Mouse (Mus musculus) hindbrain, embryonic 16.5 days (tissue): ENCODE results near the gene Schip1. TPM values are rescaled to one million over a fixed set of nuclear protein-coding genes. Genes with fewer than 3 reads are reported as not detected.

Experiments used
- ATAC-seq: fragments of 200-750 bp; cut with Nextera tagmentation; 2 replicates; pipeline ENCODE4 v1.8.0; 2017; ENCODE audit warnings: moderate TSS enrichment, moderate library complexity
- H3K27ac ChIP-seq: fragments of 300-500 bp; sonication (generic); 2 replicates; pipeline ENCODE4 v1.5.1; 2014; ENCODE audit warnings: low read depth, mild to moderate bottlenecking, control low read depth, low read length, moderate library complexity
- H3K27me3 ChIP-seq: fragments of 300-500 bp; sonication (generic); replicated peaks from 2 replicates; pipeline ENCODE4 v1.6.1; 2014; ENCODE audit warnings: low read length; ENCODE audit not compliant: control insufficient read depth, insufficient read depth
- H3K36me3 ChIP-seq: fragments of 300-500 bp; sonication (generic); 2 replicates; pipeline ENCODE4 v1.6.1; 2014; ENCODE audit warnings: mild to moderate bottlenecking, low read length, moderate library complexity, mixed read lengths; ENCODE audit not compliant: control insufficient read depth, insufficient read depth
- H3K4me1 ChIP-seq: fragments of 300-500 bp; sonication (generic); 2 replicates; pipeline ENCODE4 v1.6.1; 2014; ENCODE audit warnings: low read depth, low read length; ENCODE audit not compliant: control insufficient read depth, insufficient read depth
- H3K4me2 ChIP-seq: fragments of 300-500 bp; sonication (generic); 2 replicates; pipeline ENCODE4 v1.6.1; 2014; ENCODE audit warnings: mild to moderate bottlenecking, low read length, control low read depth, moderate library complexity
- H3K4me3 ChIP-seq: fragments of 300-500 bp; sonication (generic); 2 replicates; pipeline ENCODE4 v1.5.1; 2014; ENCODE audit warnings: mild to moderate bottlenecking, low read length, control low read depth, moderate library complexity
- H3K9ac ChIP-seq: fragments of 300-500 bp; sonication (generic); 2 replicates; pipeline ENCODE4 v1.6.1; 2014; ENCODE audit warnings: low read depth, mild to moderate bottlenecking, control low read depth, low read length, moderate library complexity
- H3K9me3 ChIP-seq: fragments of 300-500 bp; sonication (generic); 2 replicates; pipeline ENCODE4 v1.6.1; 2014; ENCODE audit warnings: mild to moderate bottlenecking, low read length, moderate library complexity; ENCODE audit not compliant: control insufficient read depth
- WGBS: fragments of 180-500 bp; shearing (Covaris S2); extraction: QIAGEN DNeasy Blood & Tissue Kit; methylation state at CpG from one replicate; pipeline ENCODE4 v1.1.7; 2014; 5-methylcytosine and 5-hydroxymethylcytosine counted together
- polyA plus RNA-seq: library from polyadenylated mRNA; unstranded; fragments of >200 nt; fragmentation: Nextera tagmentation; extraction: Ambion mirVana; gene quantifications from 2 replicates; pipeline ENCODE4 v1.2.1, GENCODE M21; 2015

Gene Schip1
- polyA plus RNA-seq, 1 experiment from 2014 or later = 157 TPM

DNA sequence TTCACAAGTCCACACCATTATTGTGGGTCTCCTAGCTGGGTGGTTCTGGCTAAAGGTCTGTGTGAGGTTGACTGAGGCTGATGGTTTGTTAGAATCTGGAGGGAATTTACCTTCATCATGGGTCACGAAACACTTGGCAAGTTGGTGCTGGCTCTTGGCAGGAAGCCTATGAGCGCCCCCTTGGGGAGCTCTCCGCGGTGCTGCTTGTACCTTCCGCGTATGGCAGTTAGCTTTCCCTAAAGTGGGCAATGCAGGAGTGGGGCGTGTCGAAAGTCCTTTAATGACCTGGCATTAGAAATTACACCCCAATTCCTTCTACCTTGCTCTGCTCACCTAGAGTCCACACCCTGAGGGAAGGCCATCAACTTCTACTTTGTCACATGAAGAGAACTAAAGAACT lies 122.9 kb downstream of the Schip1 start:
- Histone ChIP-seq H3K9me3 (no peaks in the 10 kb centered on the region), H3K27ac (no peak overlapping the region), H3K4me1 (no peaks in the 10 kb centered on the region), H3K4me3 (no peak overlapping the region), H3K4me2 (no peak overlapping the region), H3K9ac (no peak overlapping the region), H3K27me3 (no peaks in the 10 kb centered on the region), H3K36me3 (no peaks in the 10 kb centered on the region)
- ATAC-seq = no peak
- WGBS = 66% methylated on average over 8 of the region's 8 CpGs

DNA sequence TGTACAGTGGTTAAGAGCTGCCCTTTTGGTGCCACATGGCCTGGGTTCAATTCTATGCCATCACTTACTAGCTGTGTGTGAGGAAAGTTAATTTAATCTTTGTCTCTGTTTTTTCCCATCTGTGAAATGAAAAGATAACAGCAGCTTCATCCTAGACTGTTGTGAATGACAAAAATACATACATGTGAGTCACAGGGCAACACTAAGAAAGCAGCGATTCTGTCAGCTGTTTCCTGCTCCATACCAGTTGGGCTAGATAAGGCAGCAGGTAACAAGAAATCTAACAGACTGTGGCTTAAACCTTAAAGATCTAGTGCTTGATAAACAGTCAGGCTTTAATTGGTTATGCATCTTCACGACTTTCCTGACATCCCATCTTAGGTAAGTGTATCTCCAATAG lies 124.5 kb downstream of the Schip1 start:
- Histone ChIP-seq H3K36me3 (no peaks in the 10 kb centered on the region), H3K4me2 (no peak overlapping the region), H3K4me3 (no peak overlapping the region), H3K27ac (no peak overlapping the region), H3K9me3 (no peaks in the 10 kb centered on the region), H3K27me3 (no peaks in the 10 kb centered on the region), H3K4me1 (no peaks in the 10 kb centered on the region), H3K9ac (no peak overlapping the region)
- no peak for ATAC-seq
- WGBS = 88% methylated on average over 2 of the region's 2 CpGs

DNA sequence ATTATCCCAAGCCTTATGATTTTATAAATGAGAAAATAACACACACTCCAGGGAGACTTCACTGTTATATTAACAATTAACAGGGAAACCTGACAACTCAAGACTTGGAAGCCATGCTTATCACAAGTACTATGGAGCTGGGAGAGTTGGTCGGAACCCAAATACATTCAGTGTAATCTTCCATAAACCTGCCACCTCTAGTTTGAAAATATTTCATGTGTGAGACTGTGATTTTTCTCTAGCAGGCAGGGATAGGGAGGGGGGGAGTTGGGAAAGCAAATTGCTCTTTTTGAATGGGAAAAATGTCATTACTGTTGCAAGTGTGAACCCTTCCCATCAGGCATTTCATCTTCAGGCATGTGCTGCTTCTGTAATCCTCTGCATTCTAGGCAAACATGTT lies 132.3 kb downstream of the Schip1 start:
- no peak overlapping the region for H3K4me3 ChIP-seq
- no peak for ATAC-seq
- WGBS = 83% methylated on average over 1 of the region's 1 CpGs
- no peaks in the 10 kb centered on the region for H3K27me3 ChIP-seq
- no peak overlapping the region for H3K27ac ChIP-seq
- no peaks in the 10 kb centered on the region for H3K36me3 ChIP-seq
- no peak overlapping the region for H3K9ac ChIP-seq
- no peaks in the 10 kb centered on the region for H3K4me1 ChIP-seq
- H3K9me3 ChIP-seq = no peaks in the 10 kb centered on the region
- H3K4me2 ChIP-seq = no peak overlapping the region

DNA sequence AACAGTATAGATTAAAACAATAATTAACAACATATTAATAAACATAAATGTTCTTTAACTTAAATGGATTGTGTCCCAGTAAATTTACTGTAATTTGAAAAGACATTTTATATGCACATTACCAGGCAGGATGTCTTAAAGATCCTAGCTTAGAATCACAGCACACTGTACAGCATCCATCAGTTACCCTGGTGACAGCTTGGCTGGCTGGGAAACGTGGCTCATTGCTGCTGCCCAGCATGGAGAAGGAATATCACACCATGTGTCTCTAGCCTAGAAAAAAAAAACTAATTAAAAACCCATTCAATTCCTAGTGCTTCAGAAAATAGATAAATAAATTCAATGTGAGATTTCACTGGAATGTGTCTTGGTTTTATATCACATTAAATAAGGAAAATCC lies 136.6 kb downstream of the Schip1 start:
- Histone ChIP-seq H3K9me3 (no peaks in the 10 kb centered on the region), H3K27ac (no peak overlapping the region), H3K9ac (no peak overlapping the region), H3K4me2 (no peak overlapping the region), H3K36me3 (no peaks in the 10 kb centered on the region), H3K27me3 (no peaks in the 10 kb centered on the region), H3K4me1 (peaks cover 2% of the 10 kb centered on the region; the same call in 1 of the 2 replicates), H3K4me3 (no peak overlapping the region)
- 0% methylated on average over 1 of the region's 1 CpGs for WGBS
- peak; percentile 76 for ATAC-seq

DNA sequence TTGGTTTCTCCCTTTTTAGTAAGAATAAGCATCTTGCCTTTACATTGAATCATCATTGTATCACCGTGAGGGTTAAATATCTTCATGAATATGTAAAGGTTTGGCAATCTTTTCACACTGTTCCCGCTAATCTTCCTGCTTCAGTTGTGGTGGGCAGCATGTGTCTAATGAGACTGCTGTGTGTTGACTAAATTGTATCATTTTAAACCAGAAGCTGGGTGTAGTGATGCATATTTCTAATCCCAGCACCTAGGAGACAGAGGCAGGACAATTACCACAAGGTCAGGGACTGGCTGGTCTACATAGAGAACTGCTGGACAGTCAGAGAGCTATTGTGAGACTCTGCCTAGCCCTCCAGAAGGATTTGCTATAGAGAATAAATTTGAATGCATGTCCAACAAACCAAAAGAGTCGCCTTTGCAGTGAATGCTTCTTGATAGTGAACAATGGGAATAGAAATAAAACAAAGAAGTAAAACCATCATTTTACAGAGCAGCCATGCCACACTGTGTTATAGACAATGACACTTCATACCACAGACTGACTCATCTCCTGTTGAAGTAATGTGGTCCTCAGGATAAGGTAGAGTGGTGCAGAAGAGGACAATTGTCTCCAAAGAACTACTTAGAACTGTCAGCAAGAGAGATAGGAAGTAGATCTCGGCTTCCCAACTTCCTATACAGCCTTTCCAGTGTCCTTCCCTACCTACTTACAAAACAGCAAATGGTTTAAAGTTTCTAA lies 137.7 kb downstream of the Schip1 start:
- peak; percentile 53 for ATAC-seq
- Histone ChIP-seq H3K27me3 (no peaks in the 10 kb centered on the region), H3K4me2 (no peak overlapping the region), H3K4me3 (no peak overlapping the region), H3K9ac (no peak overlapping the region), H3K27ac (no peak overlapping the region), H3K9me3 (no peaks in the 10 kb centered on the region), H3K4me1 (peaks cover 2% of the 10 kb centered on the region; the same call in 1 of the 2 replicates), H3K36me3 (no peaks in the 10 kb centered on the region)
- 30% methylated on average over 4 of the region's 4 CpGs for WGBS

DNA sequence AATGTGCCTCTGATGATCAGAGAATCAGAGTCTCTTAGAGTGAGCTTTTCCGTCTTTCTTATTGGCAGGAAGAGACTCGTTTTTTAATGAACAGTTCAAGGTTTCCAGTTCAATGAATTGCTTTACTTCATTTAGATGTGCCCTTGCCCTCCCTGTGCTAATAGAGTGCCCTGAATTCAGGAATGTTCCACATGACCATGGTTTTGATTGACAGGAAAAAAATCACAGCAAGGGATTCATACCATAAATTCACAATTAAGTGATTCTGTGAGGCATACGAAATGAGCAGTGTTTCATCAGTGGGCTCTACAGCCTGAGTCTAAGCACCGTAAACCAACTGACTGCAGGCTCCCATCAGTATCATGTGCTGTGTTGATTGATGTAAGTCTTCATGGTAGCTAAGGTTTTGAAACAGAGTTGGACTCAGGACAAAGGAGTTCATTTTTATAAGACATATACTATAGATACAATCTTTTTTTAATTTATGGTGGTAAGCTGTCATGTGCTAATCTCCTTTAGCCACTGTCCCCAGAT lies 139.4 kb downstream of the Schip1 start:
- WGBS = 33% methylated on average over 4 of the region's 4 CpGs
- Histone ChIP-seq H3K9me3 (no peaks in the 10 kb centered on the region), H3K27ac (no peak overlapping the region), H3K4me1 (peaks cover 2% of the 10 kb centered on the region; the same call in 1 of the 2 replicates), H3K4me3 (no peak overlapping the region), H3K9ac (no peak overlapping the region), H3K36me3 (no peaks in the 10 kb centered on the region), H3K4me2 (no peak overlapping the region), H3K27me3 (no peaks in the 10 kb centered on the region)
- ATAC-seq = no peak

DNA sequence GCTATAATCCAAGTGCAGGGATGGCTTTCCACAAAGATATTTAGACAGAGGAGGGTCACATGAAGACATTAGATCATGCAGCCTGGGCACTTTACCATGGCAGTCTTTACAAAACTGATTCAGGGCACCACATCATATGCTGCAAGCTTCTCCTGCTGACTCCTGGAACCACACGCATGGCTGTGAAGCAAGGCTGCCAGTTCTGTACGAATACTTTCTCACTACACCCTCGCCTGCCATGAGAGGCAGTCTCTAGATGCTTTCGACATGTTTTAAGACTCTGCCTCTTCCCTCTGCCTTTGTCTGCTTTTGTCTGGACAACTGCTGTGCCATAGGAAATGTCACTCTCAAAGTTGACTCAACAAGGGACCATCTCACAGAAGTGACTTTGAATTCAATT lies 145.8 kb downstream of the Schip1 start:
- Histone ChIP-seq H3K36me3 (no peaks in the 10 kb centered on the region), H3K9me3 (no peaks in the 10 kb centered on the region), H3K27ac (no peak overlapping the region), H3K4me3 (no peak overlapping the region), H3K27me3 (no peaks in the 10 kb centered on the region), H3K4me1 (no peaks in the 10 kb centered on the region), H3K4me2 (no peak overlapping the region), H3K9ac (no peak overlapping the region)
- no peak for ATAC-seq
- WGBS = 60% methylated on average over 4 of the region's 4 CpGs

DNA sequence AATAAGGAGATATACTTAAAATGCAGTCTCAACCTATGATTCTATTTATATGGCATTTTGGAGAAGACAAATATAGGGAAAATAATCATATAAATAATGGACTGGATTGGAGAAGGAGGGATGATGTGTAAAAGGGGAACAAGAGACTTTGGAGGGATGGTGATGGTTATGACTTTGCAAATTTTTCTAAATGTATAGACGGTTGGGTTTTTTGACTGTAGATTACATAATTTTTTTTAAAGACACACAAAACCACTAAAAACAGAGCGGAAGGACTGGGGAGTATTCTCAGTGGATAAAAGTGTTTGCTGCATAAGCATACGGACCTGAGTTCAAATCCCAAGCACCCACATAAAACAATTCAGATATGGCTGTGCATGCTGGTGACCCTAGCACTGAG lies 156.8 kb downstream of the Schip1 start:
- no peak overlapping the region for H3K4me3 ChIP-seq
- no peak overlapping the region for H3K9ac ChIP-seq
- no peaks in the 10 kb centered on the region for H3K9me3 ChIP-seq
- H3K27ac ChIP-seq = no peak overlapping the region
- ATAC-seq = no peak
- H3K36me3 ChIP-seq = no peaks in the 10 kb centered on the region
- H3K4me1 ChIP-seq = no peaks in the 10 kb centered on the region
- H3K27me3 ChIP-seq = no peaks in the 10 kb centered on the region
- no peak overlapping the region for H3K4me2 ChIP-seq
- 94% methylated on average over 3 of the region's 3 CpGs for WGBS

DNA sequence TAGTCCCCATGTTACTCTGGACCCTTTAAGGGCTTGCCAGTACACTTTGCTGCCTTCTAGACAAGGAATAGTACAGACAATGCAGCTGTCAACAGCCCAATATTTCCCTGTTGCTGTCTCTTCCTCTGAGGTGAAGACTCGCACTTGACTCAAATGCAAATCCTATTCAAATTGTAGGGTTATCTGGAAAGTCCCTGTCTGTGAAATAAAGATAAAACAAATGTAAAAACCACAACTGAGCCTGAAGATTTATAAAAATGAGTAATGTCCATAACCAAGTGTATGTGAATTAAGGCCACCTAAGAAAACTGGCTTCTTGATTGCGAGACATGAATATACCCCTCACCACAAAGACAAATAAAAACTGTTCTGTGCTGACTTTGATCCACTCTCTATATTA lies 175.3 kb downstream of the Schip1 start:
- H3K4me2 ChIP-seq = no peak overlapping the region
- no peaks in the 10 kb centered on the region for H3K36me3 ChIP-seq
- no peaks in the 10 kb centered on the region for H3K27me3 ChIP-seq
- H3K9ac ChIP-seq = no peak overlapping the region
- no peak overlapping the region for H3K4me3 ChIP-seq
- 95% methylated on average over 2 of the region's 2 CpGs for WGBS
- ATAC-seq = no peak
- no peaks in the 10 kb centered on the region for H3K4me1 ChIP-seq
- no peak overlapping the region for H3K27ac ChIP-seq
- H3K9me3 ChIP-seq = no peaks in the 10 kb centered on the region
